Mouse (Mus musculus): ENCODE results near the gene Numa1. TPM values are rescaled to one million over a fixed set of nuclear protein-coding genes. Genes with fewer than 3 reads are reported as not detected.

The Numa1 gene
- total and polyA plus RNA-seq, 3 experiments: 53.3 to 93.8 (median 88.3) TPM

DNA sequence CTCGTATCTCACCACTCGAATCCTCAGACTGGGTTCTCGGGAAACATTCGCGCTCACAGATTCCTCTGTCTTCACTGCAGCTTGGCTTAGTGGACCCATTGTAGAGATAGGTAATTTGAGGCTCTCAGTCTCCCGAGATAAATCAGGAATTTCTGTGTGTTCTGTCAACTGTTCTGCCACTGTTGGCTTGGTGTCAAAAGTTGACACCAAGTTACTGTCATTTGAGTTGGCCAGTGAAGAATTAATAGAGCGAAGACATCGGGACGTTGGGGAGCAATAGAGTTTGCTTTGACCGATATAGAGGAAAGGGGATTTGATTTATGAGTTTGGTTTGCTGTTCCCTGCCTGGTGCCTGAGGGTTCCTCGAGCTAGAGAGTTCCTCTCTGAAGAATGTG is 27.6 kb upstream of the Numa1 start, which contains the start of gene Tomt:
Tomt (minus strand) TSS at position 73 of the 395 bp plus-strand sequence.
- WGBS: 4% methylated on average over 11 of the region's 11 CpGs
- Histone ChIP-seq H3K4me3 (peak within 1 kb of the TSS; percentile 99), H3K4me1 (ENCODE audit: control insufficient read depth, insufficient read depth, low read length) (peaks cover 7% of the 10 kb centered on the region), H3K79me2 (replicated peaks; ENCODE audit: control insufficient read depth, insufficient read depth, low read length) (peaks cover 2% of the 10 kb centered on the region; the same call in 1 of the 2 replicates), H3K27ac (peak within 1 kb of the TSS; percentile 98), H3K9ac (ENCODE audit: low read depth, low read length) (peak within 1 kb of the TSS; percentile 88), H3K36me3 (ENCODE audit: control insufficient read depth, insufficient read depth, low read length) (no peaks in the 10 kb centered on the region), H3K27me3 (ENCODE audit: control insufficient read depth, insufficient read depth, low read length) (no peaks in the 10 kb centered on the region)
- DNase-seq: no peak
- TF ChIP-seq POLR2A (IDR thresholded peaks at IDR 0.05; ENCODE audit: insufficient read depth, low read depth, low read length) (no peak), EP300 (IDR thresholded peaks at IDR 0.05; ENCODE audit: insufficient read depth, low read depth, low read length) (no peak), CTCF (IDR thresholded peaks at IDR 0.05) (no peak)
- intact Hi-C loops (cut with DNase I): loop anchor here (2.0 to 10.0 kb wide), 2 partner anchors 63 to 601 kb away; partner anchors contain the start of gene Atg16l2

DNA sequence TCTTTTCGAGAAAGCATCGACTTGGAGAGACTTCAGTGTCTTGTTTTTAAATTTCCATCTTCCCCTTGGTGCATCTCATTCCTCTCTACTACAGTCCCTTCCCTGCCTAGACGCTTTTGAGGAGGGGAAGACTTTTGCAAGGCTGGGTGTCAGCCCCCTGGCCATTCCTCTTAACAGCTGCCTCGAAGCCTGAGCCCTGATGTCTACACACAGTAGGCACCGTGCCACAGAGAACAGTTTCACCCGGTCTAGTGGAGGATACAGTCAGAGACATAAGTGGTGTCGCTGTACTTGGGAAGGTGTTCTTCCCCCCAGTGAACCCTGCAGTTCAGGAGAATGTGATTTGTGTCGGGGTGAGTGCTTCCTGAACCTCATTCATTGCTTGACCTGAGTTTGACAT is 27.2 kb upstream of the Numa1 start:
- Histone ChIP-seq H3K36me3 (ENCODE audit: control insufficient read depth, insufficient read depth, low read length) (no peaks in the 10 kb centered on the region), H3K4me3 (peak overlapping the region; percentile 99), H3K9ac (ENCODE audit: low read depth, low read length) (peak overlapping the region; percentile 88), H3K4me1 (ENCODE audit: control insufficient read depth, insufficient read depth, low read length) (peaks cover 7% of the 10 kb centered on the region), H3K27me3 (ENCODE audit: control insufficient read depth, insufficient read depth, low read length) (no peaks in the 10 kb centered on the region), H3K27ac (no peak overlapping the region; the same call in 1 of the 2 replicates), H3K79me2 (replicated peaks; ENCODE audit: control insufficient read depth, insufficient read depth, low read length) (peaks cover 2% of the 10 kb centered on the region; the same call in 1 of the 2 replicates)
- no peak for TF ChIP-seq EP300 (IDR thresholded peaks at IDR 0.05; ENCODE audit: insufficient read depth, low read depth, low read length)
- no peak for TF ChIP-seq POLR2A (IDR thresholded peaks at IDR 0.05; ENCODE audit: insufficient read depth, low read depth, low read length)
- TF ChIP-seq CTCF (IDR thresholded peaks at IDR 0.05): no peak
- 26% methylated on average over 8 of the region's 8 CpGs for WGBS
- intact Hi-C loops (cut with DNase I): loop anchor here (2.0 to 10.0 kb wide), 2 partner anchors 62 to 602 kb away; partner anchors contain the start of gene Atg16l2
- DNase-seq: peak in 1 of 2 experiments; percentile 29

DNA sequence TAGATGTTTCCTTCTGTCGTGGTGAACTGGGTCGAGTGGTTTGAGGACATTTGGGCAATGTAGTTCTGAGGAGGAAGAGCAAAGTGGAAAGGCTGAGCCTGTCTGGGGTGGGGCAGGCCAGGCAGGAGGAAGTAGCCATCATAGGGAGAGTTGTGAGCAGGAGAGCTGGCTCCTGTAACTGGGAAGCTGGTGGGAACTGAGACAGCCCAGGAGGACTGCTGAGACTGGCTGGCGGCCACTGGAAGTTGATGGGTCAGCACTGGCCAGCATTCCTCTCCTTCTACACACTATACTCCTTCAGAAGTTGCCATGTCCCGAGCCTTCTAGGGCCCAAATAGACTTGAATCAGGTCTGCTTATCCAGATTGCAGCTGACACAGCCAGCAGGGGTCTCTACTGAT is 25.5 kb upstream of the Numa1 start:
- H3K9ac ChIP-seq (ENCODE audit: low read depth, low read length): peak overlapping the region; percentile 0; the same call in 1 of the 2 replicates
- H3K4me1 ChIP-seq (ENCODE audit: control insufficient read depth, insufficient read depth, low read length): peaks cover 7% of the 10 kb centered on the region
- intact Hi-C loops (cut with DNase I): loop anchor here (2.0 to 10.0 kb wide), 2 partner anchors 22 to 604 kb away; partner anchors contain the start of gene Atg16l2
- WGBS: 13% methylated on average over 4 of the region's 4 CpGs
- H3K27ac ChIP-seq: peak overlapping the region; percentile 59
- H3K79me2 ChIP-seq (replicated peaks; ENCODE audit: control insufficient read depth, insufficient read depth, low read length): peaks cover 2% of the 10 kb centered on the region; the same call in 1 of the 2 replicates
- H3K36me3 ChIP-seq (ENCODE audit: control insufficient read depth, insufficient read depth, low read length): no peaks in the 10 kb centered on the region
- H3K4me3 ChIP-seq: no peak overlapping the region
- TF ChIP-seq EP300 (IDR thresholded peaks at IDR 0.05; ENCODE audit: insufficient read depth, low read depth, low read length): 0 out of 2 replicates have a peak, but pooled peaks have one; percentile 11
- no peak for TF ChIP-seq CTCF (IDR thresholded peaks at IDR 0.05)
- 0 out of 2 replicates have a peak, but pooled peaks have one; percentile 36 for TF ChIP-seq POLR2A (IDR thresholded peaks at IDR 0.05; ENCODE audit: insufficient read depth, low read depth, low read length)
- no peaks in the 10 kb centered on the region for H3K27me3 ChIP-seq (ENCODE audit: control insufficient read depth, insufficient read depth, low read length)
- peak; percentile 49 to 54 for DNase-seq

DNA sequence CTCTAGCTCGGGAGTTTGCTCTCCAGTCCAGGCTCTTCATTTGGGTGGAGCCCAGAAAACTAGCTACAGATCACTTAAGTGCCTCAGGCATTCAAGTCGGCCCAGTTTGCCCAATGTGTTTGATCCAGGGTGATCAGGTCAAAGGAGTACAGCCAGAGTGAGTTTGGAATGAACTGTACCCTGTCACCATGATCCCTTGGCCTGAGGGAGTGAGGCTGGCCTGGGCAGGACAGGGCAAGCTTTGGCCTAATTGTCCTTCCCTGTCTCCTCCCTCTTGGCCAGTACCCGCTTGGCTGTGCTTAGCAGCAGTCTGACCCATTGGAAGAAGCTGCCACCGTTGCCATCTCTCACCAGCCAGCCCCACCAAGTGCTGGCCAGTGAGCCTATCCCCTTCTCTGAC is 23.8 kb upstream of the Numa1 start:
- WGBS: 57% methylated on average over 4 of the region's 4 CpGs
- H3K9ac ChIP-seq (ENCODE audit: low read depth, low read length): no peak overlapping the region
- no peak for TF ChIP-seq EP300 (IDR thresholded peaks at IDR 0.05; ENCODE audit: insufficient read depth, low read depth, low read length)
- no peak for TF ChIP-seq CTCF (IDR thresholded peaks at IDR 0.05)
- no peak for TF ChIP-seq POLR2A (IDR thresholded peaks at IDR 0.05; ENCODE audit: insufficient read depth, low read depth, low read length)
- H3K4me3 ChIP-seq: no peak overlapping the region
- peak in 1 of 2 experiments; percentile 54 for DNase-seq
- H3K4me1 ChIP-seq (ENCODE audit: control insufficient read depth, insufficient read depth, low read length): peaks cover 7% of the 10 kb centered on the region
- intact Hi-C loops (cut with DNase I): no loop called here
- H3K27ac ChIP-seq: peak overlapping the region; percentile 21; the same call in 1 of the 2 replicates
- no peaks in the 10 kb centered on the region for H3K36me3 ChIP-seq (ENCODE audit: control insufficient read depth, insufficient read depth, low read length)
- no peaks in the 10 kb centered on the region for H3K27me3 ChIP-seq (ENCODE audit: control insufficient read depth, insufficient read depth, low read length)
- H3K79me2 ChIP-seq (replicated peaks; ENCODE audit: control insufficient read depth, insufficient read depth, low read length): peaks cover 2% of the 10 kb centered on the region; the same call in 1 of the 2 replicates

DNA sequence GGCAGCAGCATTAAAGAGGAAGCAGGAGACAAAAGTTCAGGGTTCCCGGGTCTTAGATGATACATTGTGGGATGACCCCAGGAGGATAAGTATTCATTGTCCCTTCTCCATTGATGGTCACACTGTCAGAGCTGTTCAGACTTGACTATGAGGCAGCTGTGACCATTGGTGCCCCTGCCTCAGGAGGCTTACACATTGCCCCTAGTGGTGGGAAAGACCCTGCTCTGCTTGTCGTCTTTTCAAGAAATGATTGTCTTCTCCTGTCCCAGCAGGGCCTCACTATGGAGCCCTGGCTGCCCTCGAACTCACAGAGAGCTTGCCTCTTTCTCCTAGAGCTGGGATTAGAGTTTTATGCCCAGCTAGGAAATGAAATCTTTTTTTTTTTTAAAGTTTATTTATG is 21.9 kb upstream of the Numa1 start:
- Histone ChIP-seq H3K36me3 (ENCODE audit: control insufficient read depth, insufficient read depth, low read length) (no peaks in the 10 kb centered on the region), H3K4me1 (ENCODE audit: control insufficient read depth, insufficient read depth, low read length) (peaks cover 3% of the 10 kb centered on the region), H3K9ac (ENCODE audit: low read depth, low read length) (no peak overlapping the region), H3K4me3 (no peak overlapping the region), H3K27ac (no peak overlapping the region), H3K79me2 (replicated peaks; ENCODE audit: control insufficient read depth, insufficient read depth, low read length) (no peaks in the 10 kb centered on the region), H3K27me3 (ENCODE audit: control insufficient read depth, insufficient read depth, low read length) (no peaks in the 10 kb centered on the region)
- TF ChIP-seq CTCF (IDR thresholded peaks at IDR 0.05) (peak; percentile 27; the same call in 1 of the 2 replicates), POLR2A (IDR thresholded peaks at IDR 0.05; ENCODE audit: insufficient read depth, low read depth, low read length) (no peak)
- no peak for DNase-seq
- WGBS: 62% methylated on average over 3 of the region's 3 CpGs
- intact Hi-C loops (cut with DNase I): no loop called here

DNA sequence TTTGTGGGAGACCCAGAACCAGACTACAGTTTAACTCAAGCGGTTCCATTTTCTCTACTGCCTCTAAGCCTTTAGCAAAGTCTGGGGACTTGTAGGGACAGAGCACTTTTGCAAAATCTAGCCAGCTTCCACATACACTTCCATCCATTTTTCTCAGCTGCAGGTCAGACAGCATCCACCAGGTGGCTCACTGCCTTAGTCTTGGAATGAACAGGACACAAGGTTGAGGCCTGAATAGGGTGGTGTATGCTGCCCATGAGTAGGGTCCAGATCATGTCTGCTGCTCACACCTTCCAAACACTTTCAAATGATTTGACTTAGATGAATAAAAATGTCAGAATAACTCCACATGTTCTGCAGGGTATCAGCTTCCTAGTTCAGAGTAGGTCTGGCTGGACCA is 15.8 kb upstream of the Numa1 start:
- Histone ChIP-seq H3K36me3 (ENCODE audit: control insufficient read depth, insufficient read depth, low read length) (no peaks in the 10 kb centered on the region), H3K9ac (ENCODE audit: low read depth, low read length) (no peak overlapping the region), H3K79me2 (replicated peaks; ENCODE audit: control insufficient read depth, insufficient read depth, low read length) (no peaks in the 10 kb centered on the region), H3K4me3 (no peak overlapping the region), H3K4me1 (ENCODE audit: control insufficient read depth, insufficient read depth, low read length) (no peaks in the 10 kb centered on the region), H3K27me3 (ENCODE audit: control insufficient read depth, insufficient read depth, low read length) (no peaks in the 10 kb centered on the region), H3K27ac (no peak overlapping the region)
- no peak for TF ChIP-seq POLR2A (IDR thresholded peaks at IDR 0.05; ENCODE audit: insufficient read depth, low read depth, low read length)
- 0 out of 2 replicates have a peak, but pooled peaks have one; percentile 74 for TF ChIP-seq EP300 (IDR thresholded peaks at IDR 0.05; ENCODE audit: insufficient read depth, low read depth, low read length)
- TF ChIP-seq CTCF (IDR thresholded peaks at IDR 0.05): peak; percentile 93
- 12% methylated on average over 1 of the region's 1 CpGs for WGBS
- peak; percentile 49 to 72 for DNase-seq
- intact Hi-C loops (cut with DNase I): loop anchor here (1.0 to 2.0 kb wide), 2 partner anchors 117 to 159 kb away; no protein-coding TSS in a partner anchor
